Mouse (Mus musculus) kidney, embryonic 16.5 days (tissue): Measurements from ENCODE around the gene Ptprk. TPM values are rescaled to one million over a fixed set of nuclear protein-coding genes. Genes with fewer than 3 reads are reported as not detected.

ENCODE experiments used
- ATAC-seq: fragments of 200-750 bp; cut with Nextera tagmentation; 2 replicates; pipeline ENCODE4 v1.8.0; 2017; ENCODE audit warnings: moderate TSS enrichment; ENCODE audit not compliant: low FRiP score, low TSS enrichment
- H3K27ac ChIP-seq: fragments of 300-500 bp; sonication (generic); 2 replicates; pipeline ENCODE4 v1.5.1; 2014; ENCODE audit warnings: low read length
- H3K27me3 ChIP-seq: fragments of 300-500 bp; sonication (generic); 2 replicates; pipeline ENCODE4 v1.6.1; 2014; ENCODE audit warnings: low read length, control low read depth, mixed read lengths; ENCODE audit not compliant: insufficient read depth
- H3K36me3 ChIP-seq: fragments of 300-500 bp; sonication (generic); 2 replicates; pipeline ENCODE4 v1.6.1; 2014; ENCODE audit warnings: low read length, control low read depth, mixed read lengths; ENCODE audit not compliant: insufficient read depth
- H3K4me1 ChIP-seq: fragments of 300-500 bp; sonication (generic); 2 replicates; pipeline ENCODE4 v1.6.1; 2014; ENCODE audit warnings: low read length, control low read depth, mixed read lengths; ENCODE audit not compliant: insufficient read depth
- H3K4me2 ChIP-seq: fragments of 300-500 bp; sonication (generic); replicated peaks from 2 replicates; pipeline ENCODE4 v1.6.1; 2014; ENCODE audit warnings: low read depth, low read length
- H3K4me3 ChIP-seq: fragments of 300-500 bp; sonication (generic); 2 replicates; pipeline ENCODE4 v1.5.1; 2014; ENCODE audit warnings: mild to moderate bottlenecking, low read length
- H3K9ac ChIP-seq: fragments of 300-500 bp; sonication (generic); replicated peaks from 2 replicates; pipeline ENCODE4 v1.6.1; 2014; ENCODE audit warnings: low read length
- H3K9me3 ChIP-seq: fragments of 300-500 bp; sonication (generic); 2 replicates; pipeline ENCODE4 v1.6.1; 2016; ENCODE audit warnings: low read length, control low read depth
- WGBS: fragments of 180-500 bp; shearing (Covaris S2); extraction: QIAGEN DNeasy Blood & Tissue Kit; methylation state at CpG from one replicate; pipeline ENCODE4 v1.1.7; 2014; 5-methylcytosine and 5-hydroxymethylcytosine counted together
- polyA plus RNA-seq: library from polyadenylated mRNA; unstranded; fragments of >200 nt; fragmentation: Nextera tagmentation; extraction: Ambion mirVana; gene quantifications from 2 replicates; pipeline ENCODE4 v1.2.1, GENCODE M21; 2015

The Ptprk gene
- polyA plus RNA-seq, 1 experiment from 2014 or later = 34.7 TPM

GRCm38 (mm10) chr10:28209394-28209793, 134.8 kb downstream of the Ptprk start:
- no peak overlapping the region for H3K4me3 ChIP-seq
- peaks cover 8% of the 10 kb centered on the region for H3K4me1 ChIP-seq
- H3K9me3 ChIP-seq = no peaks in the 10 kb centered on the region
- H3K9ac ChIP-seq = no peak overlapping the region
- no peaks in the 10 kb centered on the region for H3K27me3 ChIP-seq
- H3K27ac ChIP-seq = no peak overlapping the region
- ATAC-seq = no peak
- H3K36me3 ChIP-seq = no peaks in the 10 kb centered on the region
- no peak overlapping the region for H3K4me2 ChIP-seq

DNA sequence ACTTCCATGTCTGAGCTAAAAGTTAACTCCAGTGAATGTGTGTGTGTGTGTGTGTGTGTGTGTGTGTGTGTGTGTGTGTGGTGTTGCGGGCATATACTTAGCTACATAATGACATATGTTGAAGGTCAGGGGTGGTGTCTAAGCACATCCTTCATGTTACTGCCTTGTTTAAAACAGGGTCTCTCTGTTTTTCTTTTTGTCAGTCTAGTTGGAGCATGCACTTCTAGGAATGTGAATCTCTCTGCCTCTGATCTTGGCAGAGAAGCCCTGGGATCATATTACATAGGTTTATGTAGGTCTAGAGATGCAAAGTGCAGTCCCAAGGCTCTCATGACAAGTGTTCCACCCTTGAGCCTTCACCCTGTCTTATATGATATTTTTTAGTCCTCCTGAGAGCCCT, 137.5 kb downstream of the Ptprk start:
- 40% methylated on average over 1 of the region's 1 CpGs for WGBS
- peaks cover 8% of the 10 kb centered on the region for H3K4me1 ChIP-seq
- H3K9me3 ChIP-seq = no peaks in the 10 kb centered on the region
- H3K4me2 ChIP-seq = no peak overlapping the region
- H3K27ac ChIP-seq = no peak overlapping the region
- H3K27me3 ChIP-seq = no peaks in the 10 kb centered on the region
- H3K4me3 ChIP-seq = no peak overlapping the region
- H3K36me3 ChIP-seq = no peaks in the 10 kb centered on the region
- H3K9ac ChIP-seq = no peak overlapping the region
- ATAC-seq = peak; percentile 63; the same call in 1 of the 2 replicates

DNA sequence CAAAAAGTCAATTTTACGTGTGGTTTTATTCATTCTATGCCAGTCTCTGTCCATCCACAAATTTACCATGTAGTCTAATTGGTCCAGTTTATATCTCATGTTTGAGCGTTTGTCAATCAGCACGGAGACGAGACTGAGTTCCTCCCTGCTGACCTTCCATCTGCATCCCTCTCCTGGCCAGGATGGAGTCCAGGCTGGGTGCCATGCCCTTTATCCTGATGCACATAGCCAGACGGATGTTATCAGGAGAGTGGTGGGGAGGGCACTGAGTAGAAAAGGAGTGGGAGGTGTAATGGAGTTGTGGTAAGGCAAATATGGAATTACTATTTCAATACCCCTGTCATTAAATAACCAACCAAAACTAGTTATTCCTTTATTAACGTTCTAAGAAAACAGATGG, 140.5 kb downstream of the Ptprk start:
- H3K27me3 ChIP-seq = no peaks in the 10 kb centered on the region
- 81% methylated on average over 6 of the region's 6 CpGs for WGBS

GRCm38 (mm10) chr10:28223602-28224001, 149.0 kb downstream of the Ptprk start:
- H3K27me3 ChIP-seq = no peaks in the 10 kb centered on the region
- ATAC-seq = no peak
- WGBS = 69% methylated on average over 6 of the region's 6 CpGs
- H3K4me3 ChIP-seq = no peak overlapping the region
- no peak overlapping the region for H3K27ac ChIP-seq
- H3K9me3 ChIP-seq = no peaks in the 10 kb centered on the region
- no peak overlapping the region for H3K9ac ChIP-seq
- no peaks in the 10 kb centered on the region for H3K36me3 ChIP-seq
- peaks cover 7% of the 10 kb centered on the region; the same call in 1 of the 2 replicates for H3K4me1 ChIP-seq
- H3K4me2 ChIP-seq = no peak overlapping the region

More for the DNA sequence above, 140.5 kb downstream of the Ptprk start:
- H3K4me1 ChIP-seq = peaks cover 13% of the 10 kb centered on the region
- H3K36me3 ChIP-seq = no peaks in the 10 kb centered on the region
- H3K9ac ChIP-seq = no peak overlapping the region
- no peak overlapping the region for H3K27ac ChIP-seq
- H3K9me3 ChIP-seq = no peaks in the 10 kb centered on the region
- H3K4me2 ChIP-seq = no peak overlapping the region
- no peak for ATAC-seq
- no peak overlapping the region for H3K4me3 ChIP-seq

GRCm38 (mm10) chr10:28224376-28224775, 149.8 kb downstream of the Ptprk start:
- no peak for ATAC-seq
- no peaks in the 10 kb centered on the region for H3K27me3 ChIP-seq
- H3K36me3 ChIP-seq = no peaks in the 10 kb centered on the region
- peaks cover 7% of the 10 kb centered on the region; the same call in 1 of the 2 replicates for H3K4me1 ChIP-seq
- 74% methylated on average over 1 of the region's 1 CpGs for WGBS
- no peak overlapping the region for H3K4me2 ChIP-seq
- no peak overlapping the region for H3K27ac ChIP-seq
- no peak overlapping the region for H3K9ac ChIP-seq
- no peaks in the 10 kb centered on the region for H3K9me3 ChIP-seq
- H3K4me3 ChIP-seq = no peak overlapping the region

- WGBS = 9% methylated on average over 5 of the region's 5 CpGs
- ATAC-seq = peak; percentile 46; the same call in 1 of the 2 replicates
- H3K9ac ChIP-seq = no peak overlapping the region
- no peaks in the 10 kb centered on the region for H3K27me3 ChIP-seq
- H3K27ac ChIP-seq = no peak overlapping the region
- no peak overlapping the region for H3K4me2 ChIP-seq
- no peak overlapping the region for H3K4me3 ChIP-seq
- no peaks in the 10 kb centered on the region for H3K36me3 ChIP-seq
- H3K4me1 ChIP-seq = peaks cover 7% of the 10 kb centered on the region; the same call in 1 of the 2 replicates
- H3K9me3 ChIP-seq = no peaks in the 10 kb centered on the region
Observed at GRCm38 (mm10) chr10:28225536-28226075, 151.0 kb downstream of the Ptprk start.

DNA sequence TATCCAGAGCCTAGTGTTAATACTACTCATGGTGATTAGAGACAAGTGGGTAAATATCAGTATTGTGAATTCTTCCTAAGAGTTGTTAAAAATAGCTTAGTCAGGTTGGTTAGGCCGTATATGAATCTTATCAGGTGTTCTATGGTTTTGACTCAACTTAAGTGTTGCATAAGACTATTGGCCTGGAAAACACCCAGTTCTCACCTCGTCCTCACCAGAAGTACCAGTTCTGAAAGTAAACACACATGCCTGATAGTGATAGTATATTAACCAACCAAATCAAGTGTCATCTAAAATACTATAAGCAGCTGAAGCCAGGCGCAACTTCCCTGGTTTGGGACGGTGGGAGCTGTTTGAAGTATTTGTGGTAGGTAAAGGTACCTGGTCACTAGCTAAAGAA, 153.1 kb downstream of the Ptprk start:
- Histone ChIP-seq H3K4me2 (no peak overlapping the region), H3K4me1 (peaks cover 7% of the 10 kb centered on the region; the same call in 1 of the 2 replicates), H3K9me3 (no peaks in the 10 kb centered on the region), H3K27ac (no peak overlapping the region), H3K27me3 (no peaks in the 10 kb centered on the region), H3K36me3 (no peaks in the 10 kb centered on the region), H3K4me3 (no peak overlapping the region), H3K9ac (no peak overlapping the region)
- WGBS = 80% methylated on average over 4 of the region's 4 CpGs
- ATAC-seq = no peak

GRCm38 (mm10) chr10:28228208-28228607, 153.6 kb downstream of the Ptprk start:
- no peak overlapping the region for H3K27ac ChIP-seq
- H3K36me3 ChIP-seq = no peaks in the 10 kb centered on the region
- H3K9ac ChIP-seq = no peak overlapping the region
- WGBS = 79% methylated on average over 1 of the region's 1 CpGs
- no peak overlapping the region for H3K4me2 ChIP-seq
- H3K27me3 ChIP-seq = no peaks in the 10 kb centered on the region
- H3K9me3 ChIP-seq = no peaks in the 10 kb centered on the region
- ATAC-seq = no peak
- H3K4me1 ChIP-seq = peaks cover 7% of the 10 kb centered on the region; the same call in 1 of the 2 replicates
- H3K4me3 ChIP-seq = no peak overlapping the region

DNA sequence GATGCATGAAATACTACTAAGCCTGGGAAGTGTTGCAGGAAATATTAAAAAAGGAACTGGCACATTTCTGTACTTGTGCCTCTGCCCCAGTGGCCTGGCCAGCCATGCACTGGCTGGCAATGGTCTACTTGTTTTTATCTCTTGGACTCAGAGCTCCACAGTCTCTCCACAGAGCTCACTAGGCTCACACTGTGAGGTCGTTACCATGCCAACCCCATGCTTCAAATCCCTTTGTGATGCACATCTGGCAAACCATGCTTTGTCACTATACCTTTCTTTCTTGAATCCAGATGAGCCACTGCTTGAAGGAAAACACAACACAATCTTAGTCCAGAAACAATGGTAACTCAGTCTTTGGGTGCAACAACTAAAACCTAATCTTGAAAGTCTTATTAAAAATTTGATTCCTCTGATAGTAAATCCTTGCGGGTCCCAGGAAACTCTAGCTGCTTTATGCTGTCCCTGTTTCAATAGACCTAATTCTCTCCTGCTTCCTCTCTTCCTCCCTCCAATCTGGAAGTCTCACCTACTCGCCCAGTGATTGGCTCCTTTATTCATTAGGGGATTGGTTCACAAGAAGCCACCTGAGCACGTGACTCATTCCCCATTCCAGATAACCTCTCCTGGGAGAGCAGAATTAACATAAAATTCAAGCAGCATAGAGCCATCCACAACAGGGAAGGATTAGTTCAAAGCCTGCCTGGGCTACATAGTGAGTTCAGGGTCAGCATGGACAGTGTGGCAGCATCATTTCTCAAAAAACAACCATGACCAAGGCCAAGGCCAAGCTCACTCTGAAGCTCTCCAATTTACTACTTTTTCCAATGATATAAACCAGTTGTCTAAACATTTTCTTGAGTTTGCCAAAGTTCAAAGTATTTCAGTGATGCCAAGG, 157.9 kb downstream of the Ptprk start:
- peak; percentile 42; the same call in 1 of the 2 replicates for ATAC-seq

GRCm38 (mm10) chr10:28249047-28249446, 174.4 kb downstream of the Ptprk start:
- H3K4me2 ChIP-seq = no peak overlapping the region
- ATAC-seq = no peak
- no peaks in the 10 kb centered on the region for H3K36me3 ChIP-seq
- H3K27ac ChIP-seq = no peak overlapping the region
- H3K4me3 ChIP-seq = no peak overlapping the region
- H3K9ac ChIP-seq = no peak overlapping the region
- 70% methylated on average over 4 of the region's 4 CpGs for WGBS
- no peaks in the 10 kb centered on the region for H3K27me3 ChIP-seq
- peaks cover 3% of the 10 kb centered on the region; the same call in 1 of the 2 replicates for H3K4me1 ChIP-seq
- H3K9me3 ChIP-seq = no peaks in the 10 kb centered on the region

More for the DNA sequence above, 157.9 kb downstream of the Ptprk start:
- H3K4me2 ChIP-seq = no peak overlapping the region
- H3K9me3 ChIP-seq = no peaks in the 10 kb centered on the region
- no peaks in the 10 kb centered on the region for H3K27me3 ChIP-seq
- 66% methylated on average over 4 of the region's 4 CpGs for WGBS
- H3K27ac ChIP-seq = no peak overlapping the region
- no peaks in the 10 kb centered on the region for H3K36me3 ChIP-seq
- 0 out of 2 replicates have a peak, but pooled peaks cover 4% of the 10 kb centered on the region for H3K4me1 ChIP-seq
- no peak overlapping the region for H3K4me3 ChIP-seq
- H3K9ac ChIP-seq = no peak overlapping the region
